Mouse (Mus musculus) left cerebral cortex, postnatal 4 days (tissue): ENCODE measurements around the gene Rac3. TPM values are rescaled to one million over a fixed set of nuclear protein-coding genes. Genes with fewer than 3 reads are reported as not detected.
"Not testable (repeated sequence)": the region's sequence is repeated elsewhere in the genome, so short reads cannot be mapped to it uniquely, and the experiment has no call there.

Source experiments
- DNase-seq: peaks from one replicate; pipeline ENCODE4 v3.0.0-alpha.2; 2022
- intact Hi-C: fragments of 180-260 bp; cut with DNase I; formaldehyde crosslinking; loops from one replicate; pipeline ENCODE4 v1.15.1; 2025
- total RNA-seq, 2 experiments: library from RNA; stranded (reverse); gene quantifications; 2 replicates each; pipeline ENCODE4 v1.2.3; 2021

The Rac3 gene
- total RNA-seq, 2 experiments from 2014 or later, result 505 to 551 TPM

DNA sequence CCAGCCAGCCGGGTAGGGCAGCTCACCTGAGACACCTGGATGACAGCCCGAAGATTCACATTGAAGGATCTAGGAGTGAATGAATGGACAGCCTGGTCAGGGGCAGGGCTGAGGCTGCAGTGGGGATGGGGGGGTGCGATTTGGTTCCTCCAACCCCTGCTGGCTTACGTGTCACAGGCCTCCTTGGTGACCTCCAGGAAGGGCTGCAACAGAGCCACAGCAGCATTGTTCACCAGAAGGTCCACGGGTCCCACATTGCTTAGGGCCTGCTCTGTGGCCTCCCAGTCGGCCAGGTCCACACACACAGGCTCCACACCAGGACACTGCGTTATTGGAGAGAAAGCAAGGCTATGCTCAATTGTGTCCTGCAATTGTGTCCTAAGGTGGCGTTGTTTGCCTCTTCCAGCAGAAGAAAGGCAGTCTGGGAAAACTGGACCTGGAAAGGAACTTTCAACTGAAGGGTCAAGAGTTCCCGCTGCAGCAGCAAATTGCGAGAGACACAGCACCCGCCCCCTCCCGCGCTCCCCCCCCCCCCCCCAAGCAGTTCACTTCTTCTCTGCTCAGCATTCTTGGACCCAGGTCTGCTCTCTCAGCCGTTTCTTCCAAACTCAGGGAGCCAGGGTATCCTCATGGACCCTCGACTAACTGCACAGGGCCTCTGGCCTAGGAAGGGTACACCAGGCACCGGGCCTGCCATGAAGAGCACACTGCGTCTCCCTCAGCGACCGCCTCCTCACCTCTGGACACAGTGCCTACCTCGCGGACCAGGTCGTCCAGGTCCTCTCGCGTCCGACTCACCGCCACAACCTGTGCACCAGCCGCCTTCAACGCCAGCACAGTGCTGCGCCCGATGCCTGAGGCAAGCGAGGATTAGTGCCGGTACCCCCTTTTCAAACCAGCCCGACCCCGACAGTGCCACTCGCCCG lies 5.2 kb downstream of the Rac3 start:
- DNase-seq, result no peak
- intact Hi-C loops, result no loop called here

DNA sequence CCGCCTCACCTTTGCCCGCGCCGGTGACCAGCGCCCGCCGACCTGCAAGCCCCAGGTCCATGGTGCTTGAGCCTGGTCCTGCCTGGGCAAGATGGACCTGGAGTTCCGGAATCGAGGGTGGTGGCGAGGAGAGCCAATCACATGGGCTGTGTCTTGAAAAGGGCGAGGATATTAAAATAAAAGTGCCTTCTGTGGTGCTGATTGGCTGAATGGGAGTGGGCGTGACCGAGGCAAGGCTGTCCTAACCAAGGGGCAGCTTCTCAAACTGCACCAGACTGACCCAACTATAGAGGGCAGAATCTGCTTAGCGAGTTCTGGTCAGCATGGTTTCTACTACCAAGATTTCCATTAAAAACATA lies 5.9 kb downstream of the Rac3 start, which contains the start of gene Dcxr:
Dcxr (minus strand) TSS at position 113 of the 359 bp plus-strand sequence.
- intact Hi-C loops, result no loop called here

GRCm38 (mm10) chr11:120727564-120727963 lies 6.3 kb downstream of the Rac3 start:
- no peak for DNase-seq

More for the DNA sequence above, 5.9 kb downstream of the Rac3 start, which contains the start of gene Dcxr:
- peak; percentile 75 for DNase-seq

GRCm38 (mm10) chr11:120728530-120729240 lies 7.4 kb downstream of the Rac3 start:
- no peak for DNase-seq
- intact Hi-C loops, result no loop called here

More at GRCm38 (mm10) chr11:120727564-120727963, 6.3 kb downstream of the Rac3 start:
- intact Hi-C loops, result no loop called here

DNA sequence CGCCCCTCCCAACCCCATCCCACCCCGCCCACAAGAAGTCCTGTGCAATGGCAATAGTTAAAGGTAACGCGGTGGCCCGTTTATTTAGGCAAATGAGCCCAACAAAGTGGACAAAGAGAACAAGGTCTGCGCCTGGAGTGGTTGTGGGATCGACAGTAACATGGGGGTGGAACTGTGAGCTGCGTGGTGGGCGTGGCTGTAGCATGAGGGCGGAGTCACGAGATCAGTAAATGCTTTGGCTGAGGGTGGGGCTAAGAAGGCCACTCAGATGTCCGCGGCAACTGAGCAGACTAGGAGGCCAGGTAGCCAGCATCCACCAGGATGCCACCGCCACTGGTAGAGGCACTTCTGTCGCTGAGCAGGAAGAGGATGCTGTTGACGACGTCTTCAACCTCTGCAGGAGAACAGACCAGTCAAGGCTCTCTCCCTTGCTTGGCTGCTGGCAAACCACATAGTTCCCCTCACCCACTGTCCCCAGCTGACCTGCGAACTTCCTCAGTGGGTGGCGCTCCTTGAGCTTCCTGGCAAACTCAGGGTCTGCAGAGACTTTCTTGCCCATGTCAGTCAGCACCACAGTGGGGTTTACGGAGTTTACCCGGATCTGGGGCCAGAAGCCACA lies 8.3 kb downstream of the Rac3 start:
- DNase-seq, intact Hi-C loops: not testable (repeated sequence)

- intact Hi-C loops, result no loop called here
- DNase-seq, result no peak
These were observed 9.1 kb downstream of the Rac3 start for GRCm38 (mm10) chr11:120730331-120730870.

DNA sequence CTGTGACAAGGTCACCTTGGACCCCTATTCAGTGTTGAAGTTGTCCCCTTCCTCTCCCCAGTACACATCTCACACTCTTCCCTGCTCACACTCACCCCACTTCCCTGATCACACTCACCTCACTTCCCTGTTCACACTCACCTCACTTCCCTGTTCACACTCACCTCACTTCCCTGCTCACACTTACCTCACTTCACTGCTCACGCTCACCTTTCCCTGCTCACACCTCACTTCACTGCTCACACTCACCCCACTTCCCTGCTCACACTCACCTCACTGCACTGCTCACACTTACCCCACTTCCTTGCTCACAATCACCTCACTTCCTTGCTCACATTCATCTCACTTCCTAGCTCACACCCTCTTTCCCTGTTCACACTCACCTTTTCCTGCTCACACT lies 10.1 kb downstream of the Rac3 start:
- DNase-seq, result no peak

DNA sequence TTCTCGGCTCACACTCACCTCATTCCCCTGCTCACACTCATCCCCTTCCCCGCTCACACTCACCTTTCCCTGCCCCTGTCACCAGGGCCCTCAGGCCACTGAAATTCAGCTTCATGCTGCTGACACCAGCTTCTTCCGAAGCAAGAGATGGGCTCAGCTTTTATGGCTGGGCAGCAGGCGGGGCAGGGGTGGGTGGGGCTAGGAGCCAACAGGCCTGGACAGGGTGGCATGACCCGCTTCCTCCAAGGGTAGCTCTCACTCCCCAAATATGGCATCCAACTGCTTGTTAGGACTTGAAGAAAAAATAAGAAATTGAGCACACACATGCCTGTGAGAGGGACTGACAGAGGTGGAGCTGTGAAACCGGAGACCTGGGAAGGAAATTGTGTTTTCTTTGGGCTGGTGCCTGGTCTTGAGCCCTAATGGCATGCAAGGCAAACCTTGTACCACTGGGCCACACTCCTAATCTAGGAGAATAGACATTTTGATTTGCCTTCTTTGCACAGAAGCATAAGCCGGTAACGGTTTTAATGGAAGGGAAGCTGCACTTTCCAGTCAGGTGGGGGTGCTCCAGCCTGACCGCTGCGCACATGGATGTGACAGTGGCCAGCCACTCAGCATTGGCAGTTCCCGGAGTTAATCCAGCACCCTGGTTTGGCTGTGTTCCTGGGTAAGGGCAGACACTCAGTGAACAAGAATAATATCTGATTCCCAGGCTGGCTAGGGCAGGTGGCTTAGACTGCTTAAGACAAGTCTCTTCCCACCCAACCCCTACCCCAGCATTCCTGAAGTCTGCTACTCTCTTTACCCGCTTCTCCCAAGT lies 10.8 kb downstream of the Rac3 start, which contains the start of gene Cbr2:
Cbr2 (minus strand) TSS at position 257 of the 823 bp plus-strand sequence.
- DNase-seq, result no peak
- intact Hi-C loops, result no loop called here

More for the DNA sequence above, 10.1 kb downstream of the Rac3 start:
- intact Hi-C loops, result no loop called here

DNA sequence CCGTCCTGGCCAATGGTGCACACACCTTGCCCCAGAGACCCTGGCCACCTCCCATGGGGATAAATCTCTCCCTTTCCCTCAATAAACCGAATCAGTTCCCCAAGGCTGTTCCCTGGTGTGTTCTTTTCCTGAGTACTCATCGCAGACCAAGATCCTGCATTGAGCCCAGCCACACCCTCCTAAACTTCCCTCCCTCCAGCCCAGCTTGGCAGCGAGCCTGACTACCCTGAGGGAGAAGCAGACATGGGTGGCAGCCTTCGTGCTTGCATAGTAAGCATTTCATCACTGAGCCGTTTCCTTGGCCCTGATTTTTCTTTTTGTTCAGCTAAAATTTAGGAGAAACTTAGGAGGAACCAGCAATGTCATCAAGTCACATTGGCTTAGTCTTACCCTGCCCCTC lies 12.3 kb downstream of the Rac3 start:
- intact Hi-C loops, result no loop called here
- DNase-seq, result no peak

DNA sequence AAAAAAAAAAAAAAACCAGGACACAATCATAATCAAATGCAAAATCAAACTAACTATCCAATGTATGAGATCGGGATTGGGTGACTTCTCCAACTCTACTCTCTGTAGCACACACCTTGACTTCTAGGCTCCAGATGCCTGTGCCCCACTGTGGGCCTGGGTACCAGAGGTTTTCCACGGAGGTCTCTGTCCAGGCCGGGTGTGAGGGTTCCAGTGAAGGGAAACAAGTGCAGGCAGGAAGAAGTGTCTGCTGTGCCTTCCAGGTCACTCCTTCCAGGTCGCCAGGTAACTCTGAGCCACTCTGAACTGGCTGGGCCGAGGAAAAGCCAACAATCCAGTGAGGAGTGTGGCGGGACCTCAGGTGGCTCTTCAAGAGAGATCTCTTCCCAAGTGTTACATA lies 15.2 kb downstream of the Rac3 start:
- no peak for DNase-seq
- intact Hi-C loops, result no loop called here

- intact Hi-C loops, result no loop called here
These were observed 19.7 kb downstream of the Rac3 start for GRCm38 (mm10) chr11:120740981-120741380.

GRCm38 (mm10) chr11:120744121-120744701 lies 22.9 kb downstream of the Rac3 start:
- no peak for DNase-seq
- intact Hi-C loops, result no loop called here

More at GRCm38 (mm10) chr11:120740981-120741380, 19.7 kb downstream of the Rac3 start:
- no peak for DNase-seq

- intact Hi-C loops, result no loop called here
These were observed 26.7 kb downstream of the Rac3 start for GRCm38 (mm10) chr11:120747974-120748373.

GRCm38 (mm10) chr11:120749430-120749829 lies 28.2 kb downstream of the Rac3 start:
- DNase-seq, result no peak
- intact Hi-C loops, result no loop called here

More at GRCm38 (mm10) chr11:120747974-120748373, 26.7 kb downstream of the Rac3 start:
- no peak for DNase-seq

DNA sequence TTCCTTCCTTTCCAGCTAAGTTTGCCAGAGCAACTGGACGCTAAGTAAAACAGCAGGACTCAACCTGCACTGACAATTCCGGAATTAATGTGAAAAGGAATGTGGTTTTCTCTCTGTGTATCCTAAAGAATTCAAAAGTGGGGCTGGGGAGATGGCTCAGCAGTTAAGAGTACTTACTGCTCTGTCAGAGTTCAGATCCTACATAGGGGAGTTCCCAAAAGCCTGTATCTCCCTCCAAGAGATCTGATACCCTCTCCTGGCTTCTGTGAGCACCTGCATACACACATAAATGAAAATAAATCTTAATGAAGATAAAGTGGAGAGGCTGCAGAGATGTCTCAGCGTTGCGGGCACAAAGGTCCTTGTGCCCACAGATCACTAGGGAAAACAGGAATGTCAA lies 30.3 kb downstream of the Rac3 start:
- no peak for DNase-seq
- intact Hi-C loops, result no loop called here

- no peak for DNase-seq
- intact Hi-C loops, result no loop called here
These were observed 39.0 kb downstream of the Rac3 start for GRCm38 (mm10) chr11:120760236-120760635.

DNA sequence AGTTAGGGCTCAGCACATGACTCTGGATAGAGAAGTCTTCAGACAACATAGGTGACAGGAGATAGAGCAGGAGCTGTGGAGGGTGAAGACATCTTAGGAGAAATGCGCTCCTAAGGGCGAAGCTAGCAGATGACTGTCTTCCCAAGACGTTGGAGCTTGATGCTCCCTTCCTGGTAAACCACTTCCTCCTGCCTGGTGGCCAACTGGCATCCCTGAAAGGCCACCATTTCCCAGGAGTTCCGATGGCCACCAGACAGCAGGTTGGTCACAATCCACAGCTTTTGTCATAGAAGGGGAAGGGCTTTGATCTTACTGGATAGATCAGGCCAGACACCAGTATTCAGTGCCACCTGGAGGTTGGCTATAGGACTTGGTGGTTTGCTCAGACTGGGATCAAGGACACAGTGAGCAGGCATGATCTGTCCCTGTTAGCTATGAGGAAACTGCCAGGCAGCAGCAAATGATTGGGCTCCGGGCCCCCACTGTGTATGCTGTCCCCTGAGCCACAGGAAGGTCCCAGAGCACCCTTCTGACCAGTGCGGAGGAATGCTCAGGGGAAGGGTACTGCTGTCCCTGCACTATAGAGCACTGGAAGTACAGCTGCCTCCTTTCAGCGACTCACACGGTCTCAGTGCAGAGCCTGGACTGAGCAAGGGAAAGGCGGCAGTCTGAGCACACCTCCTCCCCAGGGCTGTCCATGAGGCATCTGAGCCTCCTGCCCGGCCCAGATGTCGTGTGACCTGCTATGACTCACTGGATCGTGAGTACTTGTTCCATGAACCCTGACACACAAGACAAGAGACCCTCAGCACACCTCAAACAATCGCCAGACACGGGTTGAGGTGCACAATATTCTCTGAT lies 40.8 kb downstream of the Rac3 start:
- DNase-seq, result no peak
- intact Hi-C loops, result no loop called here

GRCm38 (mm10) chr11:120762672-120763041 lies 41.4 kb downstream of the Rac3 start, which contains the start of gene Hmga1b:
Hmga1b (plus strand) TSS chr11:120762794.
- intact Hi-C loops, DNase-seq: not testable (repeated sequence)
